In the genomic region with DNA sequence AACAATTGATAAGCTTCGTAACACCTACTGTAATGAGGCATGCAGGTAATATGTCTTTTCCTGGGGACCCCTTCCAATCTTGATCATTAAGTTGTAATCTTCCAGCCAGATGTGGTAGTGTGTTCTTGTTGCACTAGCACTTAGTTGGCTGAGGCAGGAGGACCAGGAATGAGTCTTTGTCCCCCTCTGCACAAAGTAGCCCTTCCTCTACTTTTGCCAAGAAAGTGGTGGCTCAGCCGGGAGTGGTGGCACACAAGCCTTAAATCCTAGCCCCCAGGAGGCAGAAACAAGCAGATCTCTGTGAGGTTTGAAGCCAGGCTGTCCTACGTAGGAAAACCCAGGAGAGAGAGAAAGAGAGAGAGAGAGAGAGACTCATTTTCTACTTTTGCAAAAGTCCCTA, we compare ENCODE assay signal across 8 mouse cellular contexts. TPM values are rescaled to one million over a fixed set of nuclear protein-coding genes. Genes with fewer than 3 reads are reported as not detected.
DNase-seq lines count a peak whose midpoint lies in the region; ATAC-seq and TF ChIP-seq lines count a peak whose summit lies in the region.

No protein-coding gene starts in this region.

- peak overlapping the region; percentile 85 for H3K4me2 ChIP-seq in liver, embryonic 13.5 days

- no peaks in the 10 kb centered on the region for H3K27me3 ChIP-seq in heart, adult 2 months (ENCODE audit: control insufficient read depth, insufficient read depth, low read length)
- no peaks in the 10 kb centered on the region for H3K27me3 ChIP-seq in thymus, adult 2 months (ENCODE audit: control insufficient read depth, insufficient read depth, low read length)
- peaks cover 62% of the 10 kb centered on the region for H3K27me3 ChIP-seq in liver, embryonic 13.5 days

- H3K9me3 ChIP-seq in liver, embryonic 13.5 days (replicated peaks): no peaks in the 10 kb centered on the region

- no peak for TF ChIP-seq EP300 in heart, adult 2 months (IDR thresholded peaks at IDR 0.05; ENCODE audit: insufficient read depth, low read depth, low read length)

- peaks cover 35% of the 10 kb centered on the region for H3K4me1 ChIP-seq in heart, adult 2 months (ENCODE audit: control insufficient read depth, insufficient read depth, low read length)
- H3K4me1 ChIP-seq in thymus, adult 2 months (replicated peaks; ENCODE audit: control insufficient read depth, insufficient read depth, low read length): peaks cover 42% of the 10 kb centered on the region
- peaks cover 94% of the 10 kb centered on the region for H3K4me1 ChIP-seq in liver, embryonic 13.5 days (replicated peaks)

- intact Hi-C loops in heart, adult 2 months (cut with DNase I): no loop called here

- no peak for TF ChIP-seq CTCF in heart, adult 2 months (IDR thresholded peaks at IDR 0.05)
- no peak for TF ChIP-seq CTCF in thymus, adult 2 months (IDR thresholded peaks at IDR 0.05; ENCODE audit: borderline replicate concordance, control insufficient read depth, extremely low read depth, insufficient read depth, low read length, poor library complexity)

- WGBS in heart, adult 2 months: 73% methylated on average over 3 of the region's 3 CpGs
- WGBS in thymus, adult 2 months: 63% methylated on average over 3 of the region's 3 CpGs
- 64% methylated on average over 3 of the region's 3 CpGs for WGBS in liver, embryonic 13.5 days (ENCODE audit: insufficient replicate concordance)

- no peak for DNase-seq in heart, adult 2 months
- DNase-seq in heart, adult 11 months: no peak
- no peak for DNase-seq in thymus, adult 2 months
- DNase-seq in thymus, adult 18-20 months: no peak
- DNase-seq in liver, embryonic 13.5 days: no peak
- DNase-seq in thymus, postnatal 36 days: peak; percentile 38 to 46
- DNase-seq in right cerebral cortex, adult 2 months (ENCODE audit: low spot score in 2 of 2): no peak
- DNase-seq in retina, postnatal 1 day: no peak

- peak overlapping the region; percentile 100 for H3K27ac ChIP-seq in heart, adult 2 months
- peak overlapping the region; percentile 84 for H3K27ac ChIP-seq in thymus, adult 2 months (ENCODE audit: control insufficient read depth, insufficient read depth, low read length)
- no peak overlapping the region for H3K27ac ChIP-seq in liver, embryonic 13.5 days

- no peak for ATAC-seq in liver, embryonic 13.5 days (ENCODE audit: low read depth)

- H3K79me2 ChIP-seq in heart, adult 2 months (replicated peaks; ENCODE audit: control insufficient read depth, insufficient read depth, low read length): no peaks in the 10 kb centered on the region

- no peak for TF ChIP-seq POLR2A in heart, adult 2 months (IDR thresholded peaks at IDR 0.05; ENCODE audit: insufficient read depth, low read depth, low read length)
- no peak for TF ChIP-seq POLR2A in thymus, adult 2 months (IDR thresholded peaks at IDR 0.05; ENCODE audit: control insufficient read depth, extremely low read depth, insufficient read depth, low read length, poor library complexity)

- H3K36me3 ChIP-seq in heart, adult 2 months (ENCODE audit: control insufficient read depth, insufficient read depth, low read length): no peaks in the 10 kb centered on the region
- H3K36me3 ChIP-seq in thymus, adult 2 months (ENCODE audit: control insufficient read depth, insufficient read depth, low read length): no peaks in the 10 kb centered on the region
- H3K36me3 ChIP-seq in liver, embryonic 13.5 days: no peaks in the 10 kb centered on the region

- no peak overlapping the region for H3K4me3 ChIP-seq in heart, adult 2 months
- peak overlapping the region; percentile 23; the same call in 1 of the 2 replicates for H3K4me3 ChIP-seq in thymus, adult 2 months (ENCODE audit: control insufficient read depth, insufficient read depth, low read length)
- no peak overlapping the region; the same call in 1 of the 2 replicates for H3K4me3 ChIP-seq in liver, embryonic 13.5 days (replicated peaks)

- no peak overlapping the region for H3K9ac ChIP-seq in heart, adult 2 months (ENCODE audit: low read depth, low read length)
- peak overlapping the region; percentile 76; the same call in 1 of the 2 replicates for H3K9ac ChIP-seq in liver, embryonic 13.5 days

RNA-seq across cellular contexts. Expression of gene Btg2, which starts 17.0 kb away (rescaled TPM):
- 10 to 100 TPM; 29.9 to 31.0 TPM for total RNA-seq in heart, adult 2 months (2021)
- polyA plus RNA-seq in heart, adult 2 months (2012; rRNA removed): 33.5 and 35.9 TPM in 2 replicates
- polyA plus RNA-seq in thymus, adult 2 months (2012; rRNA removed): 432 and 481 TPM in 2 replicates
- polyA plus RNA-seq in liver, embryonic 13.5 days (2015; fragmentation: Nextera tagmentation; extraction: Ambion mirVana): 79.6 and 89.1 TPM in 2 replicates

RNA-seq across cellular contexts. Expression of gene Fmod, which starts 24.9 kb away (rescaled TPM):
- 1 to 10 TPM; 9.3 to 9.4 TPM for total RNA-seq in heart, adult 2 months (2021)
- 14.5 and 17.0 TPM in 2 replicates for polyA plus RNA-seq in heart, adult 2 months (2012; rRNA removed)
- polyA plus RNA-seq in thymus, adult 2 months (2012; rRNA removed): 3.5 and 4.4 TPM in 2 replicates
- polyA plus RNA-seq in liver, embryonic 13.5 days (2015; fragmentation: Nextera tagmentation; extraction: Ambion mirVana): 2.2 and 2.5 TPM in 2 replicates

RNA-seq across cellular contexts. Expression of gene Chit1, which starts 49.1 kb away (rescaled TPM):
- not detected for total RNA-seq in heart, adult 2 months (2021)
- polyA plus RNA-seq in heart, adult 2 months (2012; rRNA removed): 0.16 TPM in 1 of 2 replicates, not detected in the other
- polyA plus RNA-seq in thymus, adult 2 months (2012; rRNA removed): 0.54 and 0.78 TPM in 2 replicates
- polyA plus RNA-seq in liver, embryonic 13.5 days (2015; fragmentation: Nextera tagmentation; extraction: Ambion mirVana): 0.08 and 0.12 TPM in 2 replicates

Comparison
In these comparisons a context has a peak if more than half of its experiments do, and no peak if none do; other contexts are left out.
1. DNase-seq: peak in thymus, postnatal 36 days (2 of 2); none in heart, adult 2 months (0 of 2), heart, adult 11 months (single experiment), thymus, adult 2 months (single experiment), thymus, adult 18-20 months (0 of 2), liver, embryonic 13.5 days (single experiment), right cerebral cortex, adult 2 months (0 of 2) and retina, postnatal 1 day (single experiment).